Mouse (Mus musculus): ENCODE measurements around the gene Oxnad1.

DNA sequence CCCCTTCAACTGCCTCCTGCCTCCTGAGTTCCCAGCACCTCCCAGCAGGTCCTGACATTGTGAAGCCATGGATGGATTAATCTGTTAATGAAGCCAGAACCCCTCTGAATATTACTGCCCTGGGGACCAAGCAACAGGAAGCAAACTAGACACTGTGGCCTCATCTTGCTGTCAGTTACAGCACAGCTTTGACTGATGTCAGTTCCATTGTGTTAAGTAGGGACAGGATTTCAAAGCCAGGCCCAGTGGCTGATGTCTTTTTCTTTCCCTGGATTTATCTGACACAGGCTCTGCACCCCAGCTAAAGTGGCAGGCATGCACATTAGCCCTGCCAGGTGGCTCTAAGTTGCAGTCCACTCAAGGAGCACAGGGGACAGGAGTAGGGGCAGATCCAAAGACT lies 12.4 kb upstream of the Oxnad1 start:
- TF ChIP-seq GATA2 (IDR thresholded peaks at IDR 0.05; ENCODE audit: borderline replicate concordance, low read depth, low read length), result no peak
- TF ChIP-seq CTCF (IDR thresholded peaks at IDR 0.05; ENCODE audit: low read depth, low read length), result no peak
- TF ChIP-seq POLR2AphosphoS5 (IDR thresholded peaks at IDR 0.05; ENCODE audit: insufficient replicate concordance, low read depth, low read length), result no peak
- TF ChIP-seq GATA1 (IDR thresholded peaks at IDR 0.05; ENCODE audit: borderline replicate concordance, low read length), result no peak
- no peak for TF ChIP-seq TAL1 (conservative IDR thresholded peaks at IDR 0.05; ENCODE audit: low read depth, low read length)
